Mouse (Mus musculus) kidney, adult 11 months (tissue): ENCODE measurements at regions not wholly inside any gene's neighbourhood (a gene's known extent, or its start where the extent isn't known, plus 50 kb on each side); places are given as distances from the start of the nearest gene placed in this dataset.

Source experiments
- DNase-seq: peaks from one replicate; pipeline ENCODE4 v3.0.0; 2022

- DNase-seq: no peak
Observed at GRCm38 (mm10) chr17:62546286-62546685, 334.8 kb downstream of the Efna5 start.

GRCm38 (mm10) chr17:62545330-62545729 is 335.8 kb downstream of the Efna5 start:
- no peak for DNase-seq

GRCm38 (mm10) chr17:62543056-62543975 is 337.8 kb downstream of the Efna5 start:
- no peak for DNase-seq

- DNase-seq: no peak
Observed at GRCm38 (mm10) chr17:62529911-62530310, 351.2 kb downstream of the Efna5 start.

GRCm38 (mm10) chr17:62527556-62527955 is 353.6 kb downstream of the Efna5 start:
- DNase-seq: no peak

GRCm38 (mm10) chr17:62513635-62514034 is 367.5 kb downstream of the Efna5 start:
- no peak for DNase-seq

GRCm38 (mm10) chr17:62510184-62510583 is 370.9 kb downstream of the Efna5 start:
- no peak for DNase-seq

- no peak for DNase-seq
Observed at GRCm38 (mm10) chr17:62507766-62508485, 373.2 kb downstream of the Efna5 start.

GRCm38 (mm10) chr17:62504691-62505090 is 376.4 kb downstream of the Efna5 start:
- DNase-seq: no peak

- DNase-seq: no peak
Observed at GRCm38 (mm10) chr17:62470739-62471138, 410.4 kb downstream of the Efna5 start.

- DNase-seq: no peak
Observed at GRCm38 (mm10) chr17:62469367-62469766, 411.8 kb downstream of the Efna5 start.

GRCm38 (mm10) chr17:62468859-62469258 is 412.3 kb downstream of the Efna5 start:
- DNase-seq: no peak

GRCm38 (mm10) chr17:62467072-62467471 is 414.0 kb downstream of the Efna5 start:
- DNase-seq: no peak

GRCm38 (mm10) chr17:62464994-62465393 is 416.1 kb downstream of the Efna5 start:
- no peak for DNase-seq

- no peak for DNase-seq
Observed at GRCm38 (mm10) chr17:62464228-62464627, 416.9 kb downstream of the Efna5 start.

GRCm38 (mm10) chr17:62461304-62462245 is 419.5 kb downstream of the Efna5 start:
- no peak for DNase-seq

GRCm38 (mm10) chr17:62458964-62459363 is 422.2 kb downstream of the Efna5 start:
- peak; percentile 25 for DNase-seq

- no peak for DNase-seq
Observed at GRCm38 (mm10) chr17:62438045-62438444, 443.1 kb downstream of the Efna5 start.

- DNase-seq: no peak
Observed at GRCm38 (mm10) chr17:62436044-62436443, 445.1 kb downstream of the Efna5 start.

- DNase-seq: no peak
Observed at GRCm38 (mm10) chr17:62423476-62424385, 457.4 kb downstream of the Efna5 start.

GRCm38 (mm10) chr17:62417584-62417983 is 463.5 kb downstream of the Efna5 start:
- no peak for DNase-seq

- DNase-seq: no peak
Observed at GRCm38 (mm10) chr17:62415152-62415551, 466.0 kb downstream of the Efna5 start.
